9 mouse cellular contexts compared by ENCODE assay signal in the genomic region with DNA sequence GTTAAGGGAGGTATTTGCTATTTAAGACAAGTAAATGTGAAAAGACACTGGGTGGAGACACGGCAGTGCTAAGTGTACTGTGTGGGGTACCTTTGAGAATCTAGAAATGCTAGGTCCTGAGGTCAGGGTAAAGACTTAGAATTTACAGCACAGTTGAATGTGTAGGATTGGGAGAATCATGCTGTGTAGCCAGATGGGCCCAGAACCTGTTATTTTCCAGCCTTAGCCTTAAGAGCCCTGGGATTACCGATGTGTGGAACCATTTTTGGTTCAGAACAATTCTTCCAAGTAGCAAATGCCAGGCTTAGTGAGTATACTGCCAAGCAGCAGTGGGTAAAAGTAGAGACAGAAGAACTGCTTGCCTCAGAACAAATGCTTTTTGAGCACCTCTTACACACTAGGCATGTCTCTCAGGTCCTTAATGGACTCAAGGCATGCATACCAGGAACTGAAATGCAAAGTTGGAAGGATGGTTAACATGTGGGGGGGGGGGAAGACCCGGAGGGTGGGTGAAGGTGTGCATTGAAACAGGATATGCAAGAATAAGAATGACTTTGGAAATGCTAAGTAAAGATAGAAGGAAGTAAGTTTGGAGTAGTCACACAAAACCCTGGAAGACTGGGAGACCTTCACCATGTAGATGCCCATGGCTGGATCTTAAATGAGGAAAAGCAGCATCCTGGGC. TPM values are rescaled to one million over a fixed set of nuclear protein-coding genes. Genes with fewer than 3 reads are reported as not detected.
A peak's percentile ranks its signal among the peaks of the same experiment; 100 is the strongest.
DNase-seq lines count a peak whose midpoint lies in the region; ATAC-seq lines count a peak whose summit lies in the region.
"Had no signal": no experiment of that assay in that cellular context is flagged by ENCODE, and none has a peak within 500 bp of the region (broad histone marks: within the 10 kb centered on the region; RNA-seq: fewer than 3 reads in every experiment).

No protein-coding gene starts in this region.

- peak overlapping the region; percentile 81 for H3K4me3 ChIP-seq in heart, embryonic 16.5 days (ENCODE audit: low read length)
- H3K4me3 ChIP-seq in hindbrain, embryonic 14.5 days (replicated peaks; ENCODE audit: low read length), result peak overlapping the region; percentile 83
- H3K4me3 ChIP-seq in midbrain, embryonic 14.5 days (replicated peaks; ENCODE audit: low read depth, low read length), result peak overlapping the region; percentile 92

- H3K27me3 ChIP-seq in heart, embryonic 16.5 days (ENCODE audit: control insufficient read depth, insufficient read depth, low read length), result no peaks in the 10 kb centered on the region
- no peaks in the 10 kb centered on the region for H3K27me3 ChIP-seq in hindbrain, embryonic 14.5 days (ENCODE audit: control insufficient read depth, insufficient read depth, low read length)
- H3K27me3 ChIP-seq in midbrain, embryonic 14.5 days (ENCODE audit: control insufficient read depth, insufficient read depth, low read length), result no peaks in the 10 kb centered on the region

- H3K27ac ChIP-seq in heart, embryonic 16.5 days (ENCODE audit: low read length), result no peak overlapping the region
- H3K27ac ChIP-seq in hindbrain, embryonic 14.5 days, result no peak overlapping the region
- H3K27ac ChIP-seq in midbrain, embryonic 14.5 days (replicated peaks; ENCODE audit: low read depth, low read length), result no peak overlapping the region

- intact Hi-C loops in heart, postnatal 25 days (cut with DNase I), result no loop called here

- H3K4me1 ChIP-seq in heart, embryonic 16.5 days (ENCODE audit: control insufficient read depth, insufficient read depth, low read length), result peaks cover 12% of the 10 kb centered on the region
- H3K4me1 ChIP-seq in hindbrain, embryonic 14.5 days (replicated peaks; ENCODE audit: control insufficient read depth, insufficient read depth, low read length), result peaks cover 12% of the 10 kb centered on the region
- peaks cover 13% of the 10 kb centered on the region for H3K4me1 ChIP-seq in midbrain, embryonic 14.5 days (ENCODE audit: control insufficient read depth, insufficient read depth, low read length)

- H3K9me3 ChIP-seq in heart, embryonic 16.5 days (replicated peaks; ENCODE audit: control insufficient read depth, low read length), result no peaks in the 10 kb centered on the region
- no peaks in the 10 kb centered on the region for H3K9me3 ChIP-seq in hindbrain, embryonic 14.5 days (ENCODE audit: control insufficient read depth, low read length)
- no peaks in the 10 kb centered on the region for H3K9me3 ChIP-seq in midbrain, embryonic 14.5 days (ENCODE audit: control insufficient read depth, low read length)

- no peak for DNase-seq in heart, postnatal 25 days (ENCODE audit: low spot score)
- DNase-seq in ZHBTc4 (ENCODE audit: low read depth, low spot score), result peak; percentile 61
- no peak for DNase-seq in hindbrain, embryonic 14.5 days (ENCODE audit: low spot score)
- DNase-seq in midbrain, embryonic 14.5 days, result no peak
- no peak for DNase-seq in frontal cortex, postnatal 10 days (ENCODE audit: low spot score in 2 of 2)
- DNase-seq in thymus, postnatal 0 days (ENCODE audit: low spot score), result no peak
- DNase-seq in thymus, postnatal 10 days (ENCODE audit: low spot score in 2 of 2), result no peak

- H3K36me3 ChIP-seq in heart, embryonic 16.5 days (ENCODE audit: control insufficient read depth, insufficient read depth), result peaks cover 30% of the 10 kb centered on the region
- H3K36me3 ChIP-seq in hindbrain, embryonic 14.5 days (replicated peaks; ENCODE audit: control insufficient read depth, insufficient read depth), result peaks cover 54% of the 10 kb centered on the region
- peaks cover 49% of the 10 kb centered on the region for H3K36me3 ChIP-seq in midbrain, embryonic 14.5 days (ENCODE audit: control insufficient read depth, insufficient read depth, low read length)

- peak overlapping the region; percentile 98 for H3K9ac ChIP-seq in heart, embryonic 16.5 days (ENCODE audit: low read length)
- peak overlapping the region; percentile 94 for H3K9ac ChIP-seq in hindbrain, embryonic 14.5 days
- peak overlapping the region; percentile 91 for H3K9ac ChIP-seq in midbrain, embryonic 14.5 days (replicated peaks; ENCODE audit: low read length)

- no peak for ATAC-seq in heart, embryonic 16.5 days (replicated peaks; ENCODE audit: extremely low read depth, insufficient read depth, low FRiP score)
- no peak for ATAC-seq in hindbrain, embryonic 14.5 days (ENCODE audit: low FRiP score)
- ATAC-seq in midbrain, embryonic 14.5 days (ENCODE audit: low FRiP score, low TSS enrichment), result no peak

- 68% methylated on average over 3 of the region's 3 CpGs for WGBS in heart, embryonic 16.5 days
- WGBS in hindbrain, embryonic 14.5 days, result 80% methylated on average over 3 of the region's 3 CpGs
- WGBS in midbrain, embryonic 14.5 days, result 81% methylated on average over 3 of the region's 3 CpGs

- H3K4me2 ChIP-seq in heart, embryonic 16.5 days (ENCODE audit: low read depth, low read length), result peak overlapping the region; percentile 89
- H3K4me2 ChIP-seq in hindbrain, embryonic 14.5 days (replicated peaks), result peak overlapping the region; percentile 79
- peak overlapping the region; percentile 88 for H3K4me2 ChIP-seq in midbrain, embryonic 14.5 days (ENCODE audit: low read length)

RNA-seq across cellular contexts. Expression of gene Poldip2, which starts 1.3 kb away (rescaled TPM):
- polyA plus RNA-seq in heart, embryonic 16.5 days (2015; fragmentation: Nextera tagmentation; extraction: Ambion mirVana), result 186 and 187 TPM in 2 replicates
- total RNA-seq in heart, postnatal 25 days (2021), result 100 to 1,000 TPM; 152 to 154 TPM
- polyA plus RNA-seq in hindbrain, embryonic 14.5 days (2014; fragmentation: Nextera tagmentation; extraction: Ambion mirVana), result 168 and 176 TPM in 2 replicates
- 165 and 171 TPM in 2 replicates for polyA plus RNA-seq in midbrain, embryonic 14.5 days (2014; fragmentation: Nextera tagmentation; extraction: Ambion mirVana)
- polyA plus RNA-seq in thymus, postnatal 0 days (2015; fragmentation: Nextera tagmentation; extraction: Ambion mirVana), result 90.1 and 95.8 TPM in 2 replicates

RNA-seq across cellular contexts. Expression of gene Tmem199, which starts 1.3 kb away (rescaled TPM):
- polyA plus RNA-seq in heart, embryonic 16.5 days (2015; fragmentation: Nextera tagmentation; extraction: Ambion mirVana), result 40.3 and 43.9 TPM in 2 replicates
- total RNA-seq in heart, postnatal 25 days (2021), result 10 to 100 TPM; 10.5 to 10.8 TPM
- polyA plus RNA-seq in hindbrain, embryonic 14.5 days (2014; fragmentation: Nextera tagmentation; extraction: Ambion mirVana), result 96.1 and 101 TPM in 2 replicates
- polyA plus RNA-seq in midbrain, embryonic 14.5 days (2014; fragmentation: Nextera tagmentation; extraction: Ambion mirVana), result 104 and 108 TPM in 2 replicates
- polyA plus RNA-seq in thymus, postnatal 0 days (2015; fragmentation: Nextera tagmentation; extraction: Ambion mirVana), result 53.6 and 54.2 TPM in 2 replicates

RNA-seq across cellular contexts. Expression of gene Sebox, which starts 10.0 kb away (rescaled TPM):
- polyA plus RNA-seq in heart, embryonic 16.5 days (2015; fragmentation: Nextera tagmentation; extraction: Ambion mirVana), result not detected in 2 replicates
- not detected for total RNA-seq in heart, postnatal 25 days (2021)
- 0.21 TPM in 1 of 2 replicates, not detected in the other for polyA plus RNA-seq in hindbrain, embryonic 14.5 days (2014; fragmentation: Nextera tagmentation; extraction: Ambion mirVana)
- polyA plus RNA-seq in midbrain, embryonic 14.5 days (2014; fragmentation: Nextera tagmentation; extraction: Ambion mirVana), result not detected in 2 replicates
- 0.17 TPM in 1 of 2 replicates, not detected in the other for polyA plus RNA-seq in thymus, postnatal 0 days (2015; fragmentation: Nextera tagmentation; extraction: Ambion mirVana)
- total RNA-seq: gastrocnemius, adult 18-20 months had no signal

RNA-seq across cellular contexts. Expression of gene Vtn, which starts 14.4 kb away (rescaled TPM):
- 2.1 and 2.3 TPM in 2 replicates for polyA plus RNA-seq in heart, embryonic 16.5 days (2015; fragmentation: Nextera tagmentation; extraction: Ambion mirVana)
- 10 to 100 TPM; 22.0 to 25.7 TPM for total RNA-seq in heart, postnatal 25 days (2021)
- 178 and 201 TPM in 2 replicates for polyA plus RNA-seq in hindbrain, embryonic 14.5 days (2014; fragmentation: Nextera tagmentation; extraction: Ambion mirVana)
- polyA plus RNA-seq in midbrain, embryonic 14.5 days (2014; fragmentation: Nextera tagmentation; extraction: Ambion mirVana), result 40.0 and 134 TPM in 2 replicates
- polyA plus RNA-seq in thymus, postnatal 0 days (2015; fragmentation: Nextera tagmentation; extraction: Ambion mirVana), result 5.2 and 5.8 TPM in 2 replicates

RNA-seq across cellular contexts. Expression of gene Sarm1, which starts 15.7 kb away (rescaled TPM):
- polyA plus RNA-seq in heart, embryonic 16.5 days (2015; fragmentation: Nextera tagmentation; extraction: Ambion mirVana), result 0.12 and 0.21 TPM in 2 replicates
- under 1 TPM; 0.34 to 0.39 TPM for total RNA-seq in heart, postnatal 25 days (2021)
- polyA plus RNA-seq in hindbrain, embryonic 14.5 days (2014; fragmentation: Nextera tagmentation; extraction: Ambion mirVana), result 52.0 and 55.1 TPM in 2 replicates
- 49.7 and 55.6 TPM in 2 replicates for polyA plus RNA-seq in midbrain, embryonic 14.5 days (2014; fragmentation: Nextera tagmentation; extraction: Ambion mirVana)
- polyA plus RNA-seq in thymus, postnatal 0 days (2015; fragmentation: Nextera tagmentation; extraction: Ambion mirVana), result 0.17 and 0.31 TPM in 2 replicates
